Mouse (Mus musculus) thymus, postnatal 0 days (tissue): Measurements from ENCODE around the gene Pskh1. TPM values are rescaled to one million over a fixed set of nuclear protein-coding genes. Genes with fewer than 3 reads are reported as not detected.

Source experiments
- DNase-seq: peaks from one replicate; pipeline ENCODE4 v3.0.0-alpha.2; 2015; ENCODE audit warnings: low spot score
- microRNA-seq: library from miRNA; unstranded; fragments of <30 nt; microRNA quantifications from one replicate; pipeline ENCODE4, GENCODE M21; 2016; ENCODE audit warnings: borderline number of aligned reads
- polyA plus RNA-seq: library from polyadenylated mRNA; unstranded; fragments of >200 nt; fragmentation: Nextera tagmentation; extraction: Ambion mirVana; gene quantifications from 2 replicates; pipeline ENCODE4 v1.2.1, GENCODE M21; 2015

The Pskh1 gene
- polyA plus RNA-seq, 1 experiment from 2014 or later = 18.4 TPM

DNA sequence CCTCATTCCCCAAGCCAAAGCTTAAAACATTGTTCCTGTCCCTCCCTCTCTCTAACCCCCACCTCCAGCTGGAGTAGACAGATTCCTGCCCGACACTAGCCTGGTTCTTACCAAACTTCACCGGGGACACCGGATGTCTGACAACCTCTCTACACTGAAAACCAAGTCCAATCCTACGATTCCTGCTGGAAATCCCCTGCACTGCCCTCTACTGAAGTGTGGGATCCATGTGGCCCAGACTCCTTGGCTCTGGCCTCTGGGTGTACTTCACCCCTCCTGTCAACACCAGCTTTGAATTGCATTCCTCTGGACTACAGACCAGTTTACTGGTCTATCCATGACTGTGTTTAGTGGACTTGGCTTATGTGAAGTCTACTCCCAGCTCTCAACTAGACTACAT is 56.3 kb downstream of the Pskh1 start:
- DNase-seq = no peak

DNA sequence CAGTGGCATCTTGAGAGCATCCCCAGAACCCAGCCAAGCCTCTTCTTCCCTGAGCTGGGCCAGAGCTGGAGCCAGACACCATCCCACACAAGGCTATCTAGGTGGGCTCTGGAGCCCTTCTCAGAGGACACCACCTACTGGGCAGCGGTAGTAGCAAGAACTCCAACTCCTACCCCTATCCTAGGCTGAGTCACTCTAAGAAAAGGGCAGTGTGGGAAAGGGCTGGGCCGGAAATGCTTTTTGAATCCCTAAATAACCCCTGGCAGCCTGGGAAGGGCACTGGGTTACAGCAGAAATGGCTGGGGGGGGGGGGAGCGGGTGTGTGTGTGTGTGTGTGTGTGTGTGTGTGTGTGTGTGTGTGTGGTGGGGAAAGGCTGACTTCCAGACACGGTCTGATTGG is 57.6 kb downstream of the Pskh1 start:
- no peak for DNase-seq

DNA sequence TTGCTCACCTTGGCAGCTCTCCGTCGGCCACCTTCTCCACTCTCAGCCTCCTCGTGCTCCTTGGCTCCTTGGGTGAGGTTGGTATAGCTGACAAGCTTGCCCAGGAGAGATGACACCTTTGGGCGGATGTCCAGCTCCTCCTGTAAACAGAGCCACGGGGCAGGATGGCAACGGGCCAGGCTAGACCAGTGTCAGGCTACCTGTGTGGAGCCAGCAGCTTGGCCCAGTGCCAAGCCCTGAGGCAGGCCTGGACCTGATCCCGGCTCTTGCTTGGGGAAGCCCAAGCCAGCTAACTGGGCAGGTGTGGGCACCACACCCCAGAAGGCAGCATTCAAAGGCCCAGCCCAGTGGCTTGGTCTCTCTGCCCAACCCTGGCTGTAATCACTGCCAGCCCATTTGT is 59.1 kb downstream of the Pskh1 start:
- no peak for DNase-seq

DNA sequence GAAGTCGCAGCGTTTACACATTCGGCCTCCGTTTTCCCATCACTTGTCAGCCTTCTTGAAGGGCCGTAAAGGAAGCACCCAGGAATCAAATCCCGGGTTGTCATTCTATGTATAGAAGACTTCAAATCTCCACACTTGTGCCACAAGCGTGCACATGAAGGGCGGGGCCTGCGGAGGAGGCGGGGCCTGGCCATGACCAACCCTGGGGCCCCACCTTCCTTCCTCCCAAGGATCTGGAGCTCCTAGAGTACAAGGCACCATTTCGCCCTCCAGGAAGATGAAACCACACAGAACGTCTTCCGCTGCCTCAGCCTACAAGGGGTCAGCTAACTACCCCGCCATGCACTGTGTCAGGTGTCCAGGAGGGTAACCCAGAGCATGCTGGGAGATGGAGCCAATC is 60.9 kb downstream of the Pskh1 start:
- DNase-seq = no peak

DNA sequence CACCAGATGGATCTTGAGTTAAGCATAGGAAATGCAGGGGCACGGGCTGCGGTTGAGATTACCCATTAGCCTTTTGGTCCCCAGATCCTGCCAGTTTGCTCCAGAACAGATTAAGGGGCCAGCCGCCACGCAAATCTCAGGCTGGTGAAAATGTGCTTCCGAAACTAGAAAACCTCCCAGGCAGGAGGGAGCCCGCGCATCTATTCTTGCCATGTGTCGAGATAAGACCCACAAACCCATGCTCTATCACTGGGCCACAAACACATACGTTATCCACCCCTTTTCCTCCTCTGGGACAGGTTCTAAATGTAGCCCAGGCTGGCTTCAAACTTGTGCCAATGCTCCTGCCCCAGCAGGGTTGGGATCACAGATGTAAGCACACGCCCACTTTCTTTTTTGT is 61.3 kb downstream of the Pskh1 start:
- no peak for DNase-seq

DNA sequence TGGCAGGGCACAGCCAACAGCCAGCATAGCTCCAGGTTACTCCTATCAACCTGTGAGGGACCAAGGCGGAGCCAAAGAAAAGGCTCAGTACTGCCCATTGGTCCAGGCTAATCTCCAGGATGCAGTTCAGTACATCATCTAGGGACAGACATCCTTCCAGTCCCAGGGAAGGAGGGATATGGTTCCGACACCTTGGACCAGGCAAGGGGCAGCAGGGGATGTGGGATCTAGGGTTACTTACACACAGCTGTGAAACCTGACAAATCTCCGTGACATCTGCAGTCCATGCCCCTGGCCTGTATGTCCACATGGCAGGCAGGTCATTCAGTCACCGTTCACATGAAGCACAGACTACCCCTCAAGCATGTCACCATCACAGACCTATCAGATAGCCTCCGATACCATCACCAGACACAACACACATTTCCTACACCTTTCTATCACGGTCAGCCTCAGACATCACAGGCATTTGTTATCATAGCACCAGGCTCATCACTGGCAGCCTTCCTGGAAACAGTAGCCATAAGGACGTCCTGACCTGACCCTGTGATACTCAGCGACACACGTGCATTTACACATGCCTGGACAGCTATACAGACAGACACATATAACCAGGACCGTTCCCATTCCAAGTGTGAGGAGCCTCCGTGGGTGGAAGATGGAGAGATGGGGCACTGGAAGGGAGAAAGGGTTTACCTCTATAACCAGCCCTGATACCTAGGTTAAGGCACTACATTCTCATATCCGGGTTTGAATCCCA is 64.4 kb downstream of the Pskh1 start:
- DNase-seq = no peak

DNA sequence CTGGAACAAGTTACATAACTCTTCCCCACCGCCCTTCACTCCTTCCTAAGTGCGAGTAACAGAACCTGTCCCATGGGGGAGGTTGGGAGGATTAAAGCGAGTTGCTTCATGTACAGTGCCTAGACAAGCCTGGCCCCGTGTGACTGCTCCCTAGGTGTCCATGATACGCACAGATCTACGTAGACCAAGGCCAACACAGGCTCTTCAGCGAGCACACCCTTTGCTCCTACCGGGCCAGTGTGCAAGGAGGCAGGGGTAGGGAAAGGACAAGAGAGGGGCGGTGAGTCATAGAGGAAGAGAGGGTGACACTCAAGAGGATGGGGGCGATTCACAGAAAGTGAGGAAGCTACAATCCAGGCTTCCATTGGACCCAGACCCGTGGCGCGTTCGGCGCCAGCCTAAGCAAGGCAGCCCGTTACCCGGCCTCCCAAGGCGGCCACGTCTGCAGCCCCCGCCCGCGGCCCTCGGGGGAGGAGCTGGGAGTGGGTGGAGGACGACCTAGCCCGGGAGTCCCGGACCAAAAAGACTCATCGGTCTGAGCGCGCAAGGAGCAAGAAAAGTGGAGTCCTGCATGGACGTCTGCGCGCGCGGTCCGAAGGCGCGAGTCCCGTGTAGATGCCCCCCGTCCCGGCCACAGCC is 65.1 kb downstream of the Pskh1 start:
- DNase-seq = peak; percentile 41

DNA sequence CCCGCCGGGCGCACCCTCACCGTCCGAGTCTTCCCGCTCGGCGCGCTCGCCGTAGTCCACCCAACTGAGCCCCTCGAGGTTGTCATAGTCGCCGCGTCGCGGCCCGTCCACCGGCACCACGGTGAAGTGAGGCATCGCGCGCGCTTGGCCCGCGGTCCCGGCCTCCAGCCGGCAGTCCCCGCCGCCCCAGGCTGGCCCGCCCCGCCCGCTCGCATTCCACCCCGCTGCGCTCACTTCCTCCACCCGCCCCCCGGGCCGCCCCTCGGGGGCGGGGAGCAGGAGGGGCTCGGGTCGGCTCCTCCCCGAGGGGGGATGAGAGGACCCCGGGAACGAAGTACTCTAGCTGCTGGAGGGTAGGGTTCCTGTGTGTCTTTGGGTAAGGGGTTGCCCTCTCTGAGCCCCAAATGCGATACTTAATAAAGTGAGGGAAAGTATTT is 65.7 kb downstream of the Pskh1 start, which contains the start of gene Slc12a4:
Gene Slc12a4 (minus strand): TSS at position 193 of the 437 bp plus-strand sequence.
- DNase-seq = peak; percentile 91

DNA sequence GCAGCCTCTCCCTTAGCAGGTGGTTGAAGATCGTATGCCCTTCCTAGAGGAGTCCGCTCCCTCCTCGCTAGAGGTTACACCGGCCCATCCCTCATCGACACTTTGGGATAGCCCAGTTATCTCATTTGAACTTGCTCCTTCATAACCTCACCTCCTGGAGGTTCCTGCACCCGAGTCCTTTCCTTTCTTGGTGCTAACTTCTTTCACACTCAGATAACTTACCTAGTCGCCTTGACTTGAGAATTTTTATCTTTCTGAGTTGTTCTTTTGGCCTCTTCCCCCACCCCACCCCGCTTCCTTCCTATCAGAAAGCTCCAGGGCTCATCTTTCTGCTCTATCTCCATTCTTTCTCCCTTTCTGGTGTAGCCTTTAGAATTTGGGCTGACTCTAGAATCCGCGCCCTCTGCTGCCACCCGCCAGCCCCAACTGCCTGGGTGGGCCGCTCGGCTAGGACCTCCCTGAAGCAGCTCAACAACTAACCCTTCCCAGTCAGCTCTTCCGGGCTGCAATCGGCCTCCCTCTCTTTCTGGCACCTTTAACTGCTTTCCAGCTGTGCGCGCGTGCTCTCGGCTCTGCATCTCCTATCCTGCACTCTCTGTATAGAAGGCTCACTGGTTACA is 66.6 kb downstream of the Pskh1 start:
- DNase-seq = peak; percentile 52

DNA sequence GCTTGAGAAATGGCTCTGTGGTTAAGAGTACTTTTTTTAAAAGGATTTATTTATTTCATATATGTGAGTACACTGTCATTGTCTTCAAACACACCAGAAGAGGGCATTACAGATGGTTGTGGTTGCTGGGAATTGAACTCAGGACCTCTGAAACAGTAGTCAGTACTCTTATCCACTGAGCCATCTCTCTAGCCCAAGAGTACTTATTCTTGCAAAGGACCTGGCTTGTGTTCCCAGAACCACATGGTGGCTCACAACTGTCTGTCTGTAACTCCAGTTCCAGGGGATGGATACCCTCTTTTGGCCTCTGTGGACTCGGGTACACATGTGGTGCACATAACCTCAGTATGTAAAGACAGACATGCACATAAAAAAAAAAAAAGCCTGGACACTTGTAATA is 69.1 kb downstream of the Pskh1 start:
- DNase-seq = no peak

DNA sequence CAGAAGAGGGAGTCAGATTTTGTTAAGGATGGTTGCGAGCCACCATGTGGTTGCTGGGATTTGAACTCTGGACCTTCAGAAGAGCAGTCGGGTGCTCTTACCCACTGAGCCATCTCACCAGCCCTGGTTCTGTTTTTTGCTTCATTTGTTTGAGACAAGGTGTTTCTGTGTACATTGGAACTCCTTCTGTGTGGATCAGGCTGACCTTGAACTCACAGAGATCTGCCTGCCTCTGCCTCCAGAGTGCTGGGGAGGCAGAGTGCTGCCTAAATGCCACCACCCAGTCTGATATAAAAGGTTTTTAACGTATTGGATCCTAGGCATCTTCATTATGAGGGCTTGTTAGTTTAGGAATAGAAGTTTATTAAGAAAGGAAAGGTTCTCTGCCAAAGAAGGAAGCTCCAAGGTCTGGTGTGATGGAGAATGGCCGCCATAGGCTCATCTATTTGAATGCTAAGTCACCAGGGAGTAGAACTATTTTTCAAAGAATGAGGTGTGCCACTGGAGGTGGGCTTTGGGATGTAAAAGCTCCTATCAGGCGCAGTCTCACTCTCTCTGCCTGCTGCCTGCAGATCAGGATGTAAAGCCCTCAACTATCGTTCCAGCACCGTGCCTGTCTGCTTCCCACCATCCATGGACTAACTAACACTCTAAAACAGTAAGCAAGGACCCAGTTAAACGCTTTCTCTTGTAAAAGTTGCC is 70.9 kb downstream of the Pskh1 start:
- DNase-seq = no peak

DNA sequence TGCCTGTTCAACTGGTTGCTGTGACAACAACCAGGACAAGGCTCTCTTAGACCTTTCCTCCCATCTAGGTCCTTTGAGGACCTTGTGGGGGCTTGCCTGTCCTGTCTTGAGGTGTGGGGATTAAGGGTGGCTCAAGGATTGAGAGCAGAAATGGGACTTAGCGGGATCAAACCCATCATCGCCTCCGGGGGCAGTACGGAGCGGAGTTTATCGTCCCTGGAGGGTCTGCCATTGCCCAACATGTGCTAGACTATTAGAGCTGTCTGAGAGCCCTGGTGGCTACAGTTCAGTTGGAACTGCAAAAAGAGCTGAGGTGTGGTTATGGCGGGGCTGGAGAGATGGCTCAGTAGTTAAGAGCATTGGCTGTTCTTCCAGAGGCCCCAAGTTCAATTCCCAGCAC is 75.1 kb downstream of the Pskh1 start:
- no peak for DNase-seq

DNA sequence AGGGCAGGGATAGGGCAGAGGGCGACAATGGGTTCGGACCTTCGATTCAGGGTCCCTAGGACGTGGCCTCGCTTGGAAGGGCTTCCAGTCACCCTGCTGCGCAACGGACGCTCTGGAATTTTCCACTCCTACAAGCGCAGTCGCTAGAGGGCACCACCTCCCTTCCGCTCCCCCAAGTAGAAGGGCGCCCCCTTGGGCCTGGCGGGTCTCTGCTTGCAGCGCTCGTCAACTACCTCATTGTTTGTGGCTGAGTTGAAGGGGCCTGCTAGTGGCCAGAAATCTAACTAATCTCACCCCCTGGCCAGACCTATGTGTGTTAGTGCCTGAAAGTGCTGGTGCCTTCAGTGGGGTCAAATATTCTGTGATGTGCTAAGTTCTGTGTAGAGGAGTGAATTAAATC is 79.1 kb downstream of the Pskh1 start, which contains the start of gene Dpep3:
Gene Dpep3 (minus strand): TSS at position 105 of the 400 bp plus-strand sequence.
- no peak for DNase-seq

DNA sequence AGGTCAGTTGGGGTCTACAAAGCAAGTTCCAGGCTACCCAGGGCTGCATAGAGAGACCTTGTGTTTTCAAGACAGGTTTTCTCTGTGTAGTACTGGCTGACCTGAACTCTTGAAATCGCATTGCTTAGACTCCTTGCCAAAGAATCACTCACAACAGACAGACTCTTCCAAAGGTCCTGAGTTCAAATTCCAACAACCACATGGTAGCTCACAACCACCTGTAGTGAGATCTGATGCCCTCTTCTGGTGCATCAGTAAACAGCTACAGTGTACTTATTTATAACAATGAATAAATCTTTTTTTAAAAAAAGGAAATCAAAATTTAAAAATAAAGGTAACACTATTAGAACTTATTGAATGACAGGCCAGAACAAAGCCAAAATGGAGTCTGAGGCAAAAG is 80.9 kb downstream of the Pskh1 start:
- DNase-seq = no peak

Small RNA genes within 50 kb of the gene (microRNA-seq; reads per million reads assigned to microRNA genes)
- not detected for gene Mir7074

Other genes with a start within 250 kb of the Pskh1 start
- gene Carmil2, start 214.2 kb upstream of the Pskh1 start, polyA plus RNA-seq = 53.7 and 63.6 TPM in 2 replicates
- 66.7 and 72.9 TPM in 2 replicates for gene Acd, start 199.3 kb upstream of the Pskh1 start, polyA plus RNA-seq
- 20.5 and 22.4 TPM in 2 replicates for gene Pard6a, start 199.3 kb upstream of the Pskh1 start, polyA plus RNA-seq
- gene 4933405L10Rik, start 192.8 kb upstream of the Pskh1 start, polyA plus RNA-seq = 0.12 TPM in 1 of 2 replicates, not detected in the other
- 28.7 and 29.4 TPM in 2 replicates for gene Enkd1, start 192.2 kb upstream of the Pskh1 start, polyA plus RNA-seq
- gene Gfod2, start 141.8 kb upstream of the Pskh1 start, polyA plus RNA-seq = 9.0 and 11.3 TPM in 2 replicates
- 8.4 and 9.9 TPM in 2 replicates for gene Ranbp10, start 73.1 kb upstream of the Pskh1 start, polyA plus RNA-seq
- 0.10 and 0.18 TPM in 2 replicates for gene Tsnaxip1, start 72.7 kb upstream of the Pskh1 start, polyA plus RNA-seq
- 25.1 and 28.2 TPM in 2 replicates for gene Cenpt, start 47.2 kb upstream of the Pskh1 start, polyA plus RNA-seq
- 55.4 and 56.2 TPM in 2 replicates for gene Thap11, start 45.3 kb upstream of the Pskh1 start, polyA plus RNA-seq
- gene Nutf2, start 39.9 kb upstream of the Pskh1 start, polyA plus RNA-seq = 169 and 192 TPM in 2 replicates
- 35.6 and 39.0 TPM in 2 replicates for gene Edc4, start 19.6 kb upstream of the Pskh1 start, polyA plus RNA-seq
- 0.56 and 0.68 TPM in 2 replicates for gene Nrn1l, start 6.9 kb upstream of the Pskh1 start, polyA plus RNA-seq
- gene Ctrl, start 33.4 kb downstream of the Pskh1 start, polyA plus RNA-seq = 0.99 TPM in 2 replicates
- 385 and 398 TPM in 2 replicates for gene Psmb10, start 38.0 kb downstream of the Pskh1 start, polyA plus RNA-seq
- 0.40 and 0.62 TPM in 2 replicates for gene Lcat, start 42.9 kb downstream of the Pskh1 start, polyA plus RNA-seq
- gene Slc12a4, start 65.7 kb downstream of the Pskh1 start, polyA plus RNA-seq = 17.5 and 18.6 TPM in 2 replicates
- not detected in 2 replicates for gene Dpep3, start 79.0 kb downstream of the Pskh1 start, polyA plus RNA-seq
- 25.6 TPM in 2 replicates for gene Dus2, start 90.9 kb downstream of the Pskh1 start, polyA plus RNA-seq
- 0.20 TPM in 1 of 2 replicates, not detected in the other for gene Dpep2nb, start 105.5 kb downstream of the Pskh1 start, polyA plus RNA-seq
- gene Ddx28, start 111.4 kb downstream of the Pskh1 start, polyA plus RNA-seq = 21.3 and 21.7 TPM in 2 replicates
- gene Nfatc3, start 158.4 kb downstream of the Pskh1 start, polyA plus RNA-seq = 19.7 and 26.6 TPM in 2 replicates
- 8.8 and 9.6 TPM in 2 replicates for gene Esrp2, start 236.5 kb downstream of the Pskh1 start, polyA plus RNA-seq
- 11.0 and 11.7 TPM in 2 replicates for gene Pla2g15, start 250.0 kb downstream of the Pskh1 start, polyA plus RNA-seq